Mouse (Mus musculus): ENCODE measurements around the gene Clec2g.

GRCm38 (mm10) chr6:128995250-128996053 is 61.3 kb downstream of the Clec2g start:
- TF ChIP-seq CTCF (IDR thresholded peaks at IDR 0.05; ENCODE audit: low read depth) (no peak), EP300 (IDR thresholded peaks at IDR 0.05; ENCODE audit: low read depth) (no peak)
